Mouse (Mus musculus) liver, embryonic 14.5 days (tissue): ENCODE measurements around the gene Srd5a1.

Source experiments
- CTCF ChIP-seq: IDR thresholded peaks from 2 replicates; pipeline ENCODE4 v1.5.1; 2016; ENCODE audit warnings: antibody characterized with exemption, low read depth, control low read depth
- EP300 ChIP-seq: IDR thresholded peaks from 2 replicates; pipeline ENCODE4 v1.6.1; 2016; ENCODE audit warnings: antibody characterized with exemption, low read depth

- TF ChIP-seq CTCF, result no peak
- no peak for TF ChIP-seq EP300
These were observed 23.4 kb downstream of the Srd5a1 start for GRCm38 (mm10) chr13:69587849-69588248.
